Mouse (Mus musculus): ENCODE measurements around the gene Hoxc12.

The Hoxc12 gene

GRCm38 (mm10) chr15:102937036-102937666 is 594 bp downstream of the Hoxc12 start:
- DNase-seq (ENCODE audit: low read depth, low spot score) = no peak

DNA sequence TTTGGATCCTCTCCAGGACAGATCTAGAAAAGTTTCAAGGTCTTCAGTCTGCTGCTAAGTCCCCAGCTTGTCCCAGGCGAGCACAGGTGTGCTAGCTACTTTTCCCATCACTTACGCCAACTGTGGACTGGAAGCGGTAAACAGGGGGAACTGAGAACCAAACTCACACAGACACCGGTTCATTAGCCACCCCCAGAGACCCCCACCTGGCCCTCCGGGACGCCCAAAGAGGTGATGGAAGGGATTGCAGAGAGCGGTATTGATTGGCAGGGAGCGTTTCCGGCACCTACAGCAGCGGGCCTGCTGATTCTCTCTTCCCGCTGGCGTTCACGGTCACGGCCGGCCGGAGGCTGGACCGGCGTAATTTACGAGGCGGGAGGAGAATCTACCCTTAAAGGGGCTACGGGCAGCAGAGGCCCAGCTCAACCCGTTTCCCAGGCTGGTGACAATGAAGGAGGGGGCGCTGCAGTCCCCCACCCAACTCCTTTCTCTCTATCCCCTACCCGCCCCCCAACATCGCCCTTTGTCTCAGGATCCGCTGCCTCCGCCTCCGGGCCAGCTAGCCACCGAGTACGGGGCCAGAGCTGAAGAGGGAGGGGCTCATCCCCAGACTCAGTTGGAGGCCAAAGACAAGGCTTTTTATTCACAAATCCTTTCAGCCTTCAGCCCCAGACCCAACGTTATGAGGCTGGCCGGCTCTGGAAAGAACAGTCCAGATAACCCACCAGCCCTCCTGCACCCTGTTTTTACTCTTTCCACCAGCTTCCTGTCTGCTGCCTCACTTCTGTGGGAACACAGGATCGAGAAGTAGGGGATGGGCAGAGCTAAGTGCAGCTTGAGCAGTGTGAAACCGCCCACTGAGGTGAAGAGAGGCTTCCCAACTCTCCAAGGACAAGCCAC is 2.9 kb downstream of the Hoxc12 start:
- DNase-seq (ENCODE audit: low read depth, low spot score) = no peak

DNA sequence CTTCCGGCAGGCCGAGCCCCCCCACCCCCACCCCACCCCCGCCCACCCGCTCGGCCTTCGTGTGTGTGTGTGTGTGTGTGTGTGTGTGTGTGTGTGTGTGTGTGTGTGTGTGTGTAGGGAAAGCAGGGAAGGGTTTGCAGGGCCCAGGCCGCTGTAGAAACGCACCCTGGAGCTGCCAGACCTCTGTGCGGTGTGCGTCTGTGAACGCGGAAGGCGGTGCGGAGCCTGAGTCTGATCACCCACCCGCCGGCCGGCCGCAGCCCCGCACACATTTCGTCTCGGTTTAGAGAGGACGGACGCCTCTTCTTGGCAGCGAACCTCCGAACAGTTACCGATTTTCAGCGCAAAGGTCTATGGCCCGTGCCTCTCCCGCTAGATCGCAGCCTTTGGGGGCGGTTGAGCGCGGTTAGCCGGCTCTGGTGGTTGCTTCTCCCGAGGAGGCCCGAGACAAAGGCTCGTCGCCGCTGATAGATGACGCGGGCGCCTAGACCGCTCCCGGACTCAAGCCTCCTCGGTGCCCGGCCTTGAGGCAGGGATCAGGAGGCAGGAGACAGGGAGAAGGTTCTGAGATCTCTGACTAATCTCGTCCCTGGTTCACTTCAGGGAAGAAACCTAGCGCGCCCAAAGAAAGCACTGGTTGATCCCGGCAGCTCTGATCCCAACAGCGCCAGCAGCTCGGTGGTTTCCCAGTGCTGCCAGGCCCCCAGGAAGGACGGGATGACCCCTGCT is 6.3 kb downstream of the Hoxc12 start:
- DNase-seq (ENCODE audit: low read depth, low spot score) = no peak

- DNase-seq (ENCODE audit: low read depth, low spot score) = no peak
Observed at GRCm38 (mm10) chr15:102943468-102943813, 6.9 kb downstream of the Hoxc12 start.

- DNase-seq (ENCODE audit: low read depth, low spot score) = no peak
Observed at GRCm38 (mm10) chr15:102945185-102946077, 8.9 kb downstream of the Hoxc12 start.

GRCm38 (mm10) chr15:102947276-102947675 is 10.7 kb downstream of the Hoxc12 start:
- DNase-seq (ENCODE audit: low read depth, low spot score) = no peak

GRCm38 (mm10) chr15:102948842-102949241 is 12.3 kb downstream of the Hoxc12 start:
- no peak for DNase-seq (ENCODE audit: low read depth, low spot score)

DNA sequence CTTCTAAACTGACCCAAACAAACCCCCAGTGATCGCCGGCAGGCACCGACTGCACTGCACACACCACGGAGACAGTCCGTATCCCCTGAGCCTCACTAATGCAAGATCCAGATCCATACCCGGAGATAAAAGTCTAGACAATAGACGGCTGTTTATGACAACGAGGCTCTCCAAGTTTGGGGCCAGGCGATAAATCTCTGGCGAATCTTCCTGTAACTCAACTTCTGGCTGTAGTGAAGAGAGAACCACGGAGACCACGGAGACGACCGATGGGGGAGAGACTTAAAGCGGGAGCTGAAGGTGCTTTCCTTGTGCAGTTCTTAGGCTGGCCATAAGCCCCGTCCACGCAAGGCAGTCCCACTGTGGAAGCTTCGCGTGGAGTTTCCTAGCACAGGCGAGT is 13.1 kb downstream of the Hoxc12 start:
- DNase-seq (ENCODE audit: low read depth, low spot score) = no peak

GRCm38 (mm10) chr15:102950877-102951276 is 14.3 kb downstream of the Hoxc12 start:
- no peak for DNase-seq (ENCODE audit: low read depth, low spot score)

DNA sequence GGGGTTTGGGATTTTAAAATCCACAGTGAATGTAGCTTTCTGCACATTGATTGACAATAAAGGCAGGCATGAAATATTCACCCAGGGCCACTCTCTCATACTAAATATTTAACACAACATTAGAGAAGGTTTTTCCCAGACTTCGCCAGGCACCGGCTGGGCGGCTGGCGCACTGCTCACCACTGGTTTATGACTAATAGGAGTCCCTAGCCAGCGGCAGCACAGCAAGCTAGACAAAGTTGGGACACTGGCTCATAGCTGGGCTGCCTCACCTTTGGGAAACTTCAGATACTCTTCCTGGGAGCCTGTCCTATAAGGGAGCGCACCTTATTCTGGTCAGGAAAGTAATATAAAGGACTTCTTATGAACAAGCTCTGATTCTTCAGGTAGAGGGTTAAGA is 17.0 kb downstream of the Hoxc12 start:
- no peak for DNase-seq (ENCODE audit: low read depth, low spot score)

DNA sequence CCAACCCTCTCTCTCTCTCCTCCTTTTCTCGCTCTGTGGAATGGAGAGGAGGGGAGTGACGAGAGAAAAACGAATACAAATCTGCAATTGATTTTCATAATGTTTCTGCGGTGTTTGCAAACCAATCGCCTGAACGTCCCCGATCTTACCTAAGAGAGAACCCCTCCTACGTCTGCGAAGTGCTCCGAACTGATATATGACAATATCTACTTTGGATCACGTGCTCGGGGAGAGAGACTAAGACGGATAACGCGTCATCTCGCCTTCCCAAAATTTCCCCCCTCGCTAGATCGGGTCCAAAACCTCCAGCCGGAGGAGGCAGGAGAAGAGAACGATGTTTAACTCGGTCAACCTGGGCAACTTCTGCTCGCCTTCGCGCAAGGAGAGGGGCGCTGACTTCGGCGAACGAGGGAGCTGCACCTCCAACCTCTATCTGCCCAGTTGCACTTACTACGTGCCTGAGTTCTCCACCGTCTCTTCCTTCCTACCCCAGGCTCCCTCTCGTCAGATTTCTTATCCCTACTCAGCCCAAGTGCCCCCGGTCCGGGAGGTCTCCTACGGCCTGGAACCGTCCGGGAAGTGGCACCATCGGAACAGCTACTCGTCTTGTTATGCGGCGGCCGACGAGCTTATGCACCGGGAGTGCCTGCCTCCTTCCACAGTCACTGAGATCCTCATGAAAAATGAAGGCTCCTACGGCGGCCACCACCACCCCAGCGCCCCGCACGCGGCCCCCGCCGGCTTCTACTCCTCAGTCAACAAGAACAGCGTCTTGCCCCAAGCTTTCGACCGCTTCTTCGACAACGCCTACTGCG is 17.8 kb downstream of the Hoxc12 start, which contains the start of gene Hoxc11:
Gene Hoxc11, plus strand, starts transcription at position 236 of the 815 bp plus-strand sequence.
- DNase-seq (ENCODE audit: low read depth, low spot score) = no peak

DNA sequence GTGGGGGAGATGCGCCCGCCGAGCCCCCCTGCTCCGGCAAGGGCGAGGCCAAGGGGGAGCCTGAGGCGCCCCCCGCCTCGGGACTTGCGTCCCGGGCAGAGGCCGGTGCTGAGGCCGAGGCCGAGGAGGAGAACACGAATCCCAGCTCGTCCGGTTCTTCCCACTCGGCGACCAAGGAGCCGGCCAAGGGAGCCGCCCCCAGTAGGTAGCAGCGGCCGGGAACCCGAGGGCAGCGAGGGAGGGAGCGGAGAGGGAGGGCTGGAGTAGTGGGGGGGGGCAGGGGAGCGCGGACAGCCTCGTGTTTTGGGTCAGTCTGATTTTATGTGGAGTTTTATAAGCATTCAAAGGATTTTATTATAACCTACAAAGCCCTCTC is 18.4 kb downstream of the Hoxc12 start:
- no peak for DNase-seq (ENCODE audit: low read depth, low spot score)

DNA sequence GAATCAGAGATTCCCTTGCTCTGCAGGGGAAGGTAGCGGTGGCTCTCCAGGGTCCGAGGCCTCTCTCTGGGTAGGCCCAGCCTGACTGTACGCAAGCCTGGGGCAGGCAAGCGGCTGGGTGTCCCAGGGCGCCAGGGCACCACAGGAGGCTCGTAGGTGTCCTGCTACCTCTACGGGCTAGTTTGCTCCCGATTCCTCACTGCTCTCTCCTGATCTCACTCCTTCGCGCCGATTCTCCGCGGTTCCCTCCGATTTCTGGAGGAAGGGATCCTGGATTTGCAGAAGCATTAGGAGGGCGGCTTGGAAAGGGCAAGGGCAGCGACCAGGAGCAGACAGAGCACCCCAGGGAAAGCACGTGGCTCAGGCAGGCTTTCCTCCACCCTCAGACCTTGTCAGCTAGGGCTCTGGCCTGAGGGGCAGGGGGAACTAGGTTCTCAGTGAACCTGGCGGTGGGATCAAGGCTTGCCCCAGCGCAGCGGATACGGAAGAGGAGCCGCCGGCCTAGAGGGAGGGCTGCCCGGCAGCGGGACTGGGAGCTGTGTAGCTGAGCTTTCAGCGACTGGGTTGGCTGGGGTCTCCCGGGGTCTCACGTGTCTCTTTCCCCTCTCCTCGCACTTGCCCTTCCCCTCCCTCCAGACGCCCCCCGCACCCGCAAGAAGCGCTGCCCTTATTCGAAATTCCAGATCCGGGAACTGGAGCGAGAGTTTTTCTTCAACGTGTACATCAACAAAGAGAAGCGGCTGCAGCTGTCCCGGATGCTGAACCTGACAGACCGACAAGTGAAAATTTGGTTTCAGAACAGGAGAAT is 19.5 kb downstream of the Hoxc12 start:
- DNase-seq (ENCODE audit: low read depth, low spot score) = no peak

GRCm38 (mm10) chr15:102956906-102957305 is 20.3 kb downstream of the Hoxc12 start:
- no peak for DNase-seq (ENCODE audit: low read depth, low spot score)

GRCm38 (mm10) chr15:102959663-102960191 is 23.2 kb downstream of the Hoxc12 start:
- no peak for DNase-seq (ENCODE audit: low read depth, low spot score)

DNA sequence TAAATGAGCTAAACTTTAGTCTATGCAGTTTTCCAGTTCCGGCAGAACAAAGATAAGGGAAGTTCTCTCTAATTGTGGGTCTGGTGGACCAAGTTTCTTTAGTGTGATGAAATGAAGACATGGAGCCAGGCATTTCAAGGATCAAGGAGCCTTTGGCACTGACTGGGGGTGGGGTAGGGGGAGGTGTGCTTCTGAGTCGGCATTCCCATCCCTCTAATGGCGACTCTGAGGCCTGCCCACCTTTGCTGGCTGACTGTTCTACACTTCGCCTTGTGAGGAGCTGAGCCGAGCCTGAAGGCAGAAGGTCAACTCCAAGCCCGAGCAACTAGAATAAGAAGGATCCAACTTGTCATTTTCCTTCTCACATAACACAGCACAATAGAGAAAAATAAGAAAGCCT is 25.2 kb downstream of the Hoxc12 start:
- DNase-seq (ENCODE audit: low read depth, low spot score) = no peak

GRCm38 (mm10) chr15:102962492-102962891 is 25.9 kb downstream of the Hoxc12 start:
- DNase-seq (ENCODE audit: low read depth, low spot score) = no peak

DNA sequence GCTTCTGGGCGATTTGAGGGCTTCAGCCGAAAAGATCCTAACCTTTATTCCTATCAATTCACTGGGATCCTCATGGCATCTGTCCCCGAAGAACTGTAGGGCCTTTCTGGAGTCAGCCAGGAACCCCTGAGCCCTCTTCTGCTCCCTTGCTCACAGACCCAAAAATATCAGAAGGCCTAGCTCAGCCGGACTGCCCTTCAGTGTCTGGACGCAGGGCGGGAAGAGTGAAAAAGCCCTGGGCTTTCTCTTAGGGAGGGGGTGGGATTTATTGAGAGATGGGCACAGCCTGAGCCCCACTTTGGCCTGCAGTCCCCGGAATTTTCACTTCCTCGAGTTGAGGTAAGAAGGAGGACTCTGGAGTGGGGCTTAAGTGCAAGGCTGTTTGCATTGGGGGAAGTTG is 26.7 kb downstream of the Hoxc12 start:
- DNase-seq (ENCODE audit: low read depth, low spot score) = no peak
